28 mouse cellular contexts compared by ENCODE assay signal in the genomic region with DNA sequence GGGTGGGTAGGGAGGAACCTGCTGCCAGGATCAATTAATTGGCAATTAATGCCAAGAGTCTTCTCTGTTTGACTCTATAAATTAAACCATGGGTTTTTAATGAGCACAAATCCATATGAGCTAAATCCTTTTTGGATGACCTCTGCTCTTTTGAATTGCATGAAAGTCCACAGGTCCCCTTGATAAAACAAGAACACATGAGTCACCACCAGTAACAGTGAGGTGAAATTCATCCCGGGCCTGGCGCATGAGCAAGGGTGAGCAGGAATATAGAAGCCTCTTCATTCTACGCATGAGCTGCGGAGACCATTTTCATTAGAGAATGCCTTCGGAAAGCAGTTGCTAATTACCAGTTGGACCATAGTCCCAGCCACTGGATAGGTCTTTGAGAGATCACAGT. TPM values are rescaled to one million over a fixed set of nuclear protein-coding genes. Genes with fewer than 3 reads are reported as not detected.
DNase-seq lines count a peak whose midpoint lies in the region; ATAC-seq and TF ChIP-seq lines count a peak whose summit lies in the region.
"Had no signal": no experiment of that assay in that cellular context is flagged by ENCODE, and none has a peak within 500 bp of the region (broad histone marks: within the 10 kb centered on the region; RNA-seq: fewer than 3 reads in every experiment).

No protein-coding gene starts in this region.

- H3K9me3 ChIP-seq in intestine, embryonic 15.5 days: no peaks in the 10 kb centered on the region
- H3K9me3 ChIP-seq in intestine, embryonic 16.5 days (ENCODE audit: control insufficient read depth, low read length): no peaks in the 10 kb centered on the region
- H3K9me3 ChIP-seq in intestine, postnatal 0 days (ENCODE audit: control insufficient read depth): no peaks in the 10 kb centered on the region
- no peaks in the 10 kb centered on the region for H3K9me3 ChIP-seq in forebrain, embryonic 12.5 days
- H3K9me3 ChIP-seq: G1E had no signal

- no peak overlapping the region for H3K4me2 ChIP-seq in intestine, embryonic 15.5 days (replicated peaks)
- H3K4me2 ChIP-seq in intestine, embryonic 16.5 days (ENCODE audit: low read depth, low read length): no peak overlapping the region
- H3K4me2 ChIP-seq in intestine, postnatal 0 days (replicated peaks; ENCODE audit: low read depth): no peak overlapping the region
- H3K4me2 ChIP-seq in forebrain, embryonic 12.5 days: no peak overlapping the region

- no peaks in the 10 kb centered on the region for H3K27me3 ChIP-seq in intestine, embryonic 15.5 days (replicated peaks)
- no peaks in the 10 kb centered on the region for H3K27me3 ChIP-seq in intestine, embryonic 16.5 days (replicated peaks; ENCODE audit: control insufficient read depth, insufficient read depth, low read length)
- no peaks in the 10 kb centered on the region for H3K27me3 ChIP-seq in intestine, postnatal 0 days (replicated peaks; ENCODE audit: control insufficient read depth, insufficient read depth, low read length)
- no peaks in the 10 kb centered on the region for H3K27me3 ChIP-seq in small intestine, adult 2 months (ENCODE audit: control insufficient read depth, insufficient read depth, low read length)
- H3K27me3 ChIP-seq in forebrain, embryonic 12.5 days: no peaks in the 10 kb centered on the region
- H3K27me3 ChIP-seq: Patski had no signal

- no peak for DNase-seq in cerebellum, postnatal 10 days
- DNase-seq in gastrocnemius, postnatal 10 days: no peak
- DNase-seq in spleen, adult 12 weeks (ENCODE audit: low spot score): no peak
- DNase-seq: adrenal gland, adult 2 months; adrenal gland, adult 8-10 months; adrenal gland, postnatal 10 days; adrenal gland, postnatal 14 days; adrenal gland, postnatal 25 days; adrenal gland, postnatal 36 days; B cell, adult 2 months; cerebellum, adult 11 months; cerebellum, adult 11-12 months had no signal

- no peak overlapping the region for H3K9ac ChIP-seq in intestine, embryonic 15.5 days
- no peak overlapping the region for H3K9ac ChIP-seq in intestine, embryonic 16.5 days (ENCODE audit: low read depth, low read length)
- no peak overlapping the region for H3K9ac ChIP-seq in intestine, postnatal 0 days (ENCODE audit: low read depth, low read length)
- no peak overlapping the region for H3K9ac ChIP-seq in forebrain, embryonic 12.5 days

- H3K36me3 ChIP-seq in intestine, embryonic 15.5 days: no peaks in the 10 kb centered on the region
- H3K36me3 ChIP-seq in intestine, embryonic 16.5 days (ENCODE audit: control insufficient read depth, insufficient read depth, low read length): no peaks in the 10 kb centered on the region
- no peaks in the 10 kb centered on the region for H3K36me3 ChIP-seq in intestine, postnatal 0 days (ENCODE audit: control insufficient read depth, insufficient read depth)
- no peaks in the 10 kb centered on the region for H3K36me3 ChIP-seq in small intestine, adult 2 months (ENCODE audit: control insufficient read depth, insufficient read depth, low read length)
- no peaks in the 10 kb centered on the region for H3K36me3 ChIP-seq in forebrain, embryonic 12.5 days (replicated peaks)
- H3K36me3 ChIP-seq: G1E had no signal

- 81% methylated on average over 5 of the region's 5 CpGs for WGBS in intestine, embryonic 15.5 days
- 82% methylated on average over 5 of the region's 5 CpGs for WGBS in intestine, embryonic 16.5 days
- 58% methylated on average over 5 of the region's 5 CpGs for WGBS in intestine, postnatal 0 days
- WGBS in small intestine, adult 2 months: 58% methylated on average over 5 of the region's 5 CpGs
- WGBS in forebrain, embryonic 12.5 days: 88% methylated on average over 5 of the region's 5 CpGs

- TF ChIP-seq POLR2A in small intestine, adult 2 months (IDR thresholded peaks at IDR 0.05; ENCODE audit: low read depth, low read length): no peak

- peak; percentile 59 for ATAC-seq in intestine, embryonic 15.5 days
- ATAC-seq in intestine, embryonic 16.5 days: peak; percentile 50
- peak; percentile 63 for ATAC-seq in intestine, postnatal 0 days
- ATAC-seq in forebrain, embryonic 12.5 days (ENCODE audit: low FRiP score): no peak
- ATAC-seq: activated CD4-positive, CD25-positive, alpha-beta regulatory T cell, adult 4 months; CD4-positive, CD25-positive, alpha-beta regulatory T cell, adult 4 months; Patski had no signal

- H3K4me1 ChIP-seq in intestine, embryonic 15.5 days (replicated peaks): no peaks in the 10 kb centered on the region
- H3K4me1 ChIP-seq in intestine, embryonic 16.5 days (ENCODE audit: control insufficient read depth, insufficient read depth, low read length): no peaks in the 10 kb centered on the region
- H3K4me1 ChIP-seq in intestine, postnatal 0 days (replicated peaks; ENCODE audit: control insufficient read depth, insufficient read depth, low read length): no peaks in the 10 kb centered on the region
- H3K4me1 ChIP-seq in small intestine, adult 2 months (ENCODE audit: control insufficient read depth, insufficient read depth, insufficient read length, low read length): peaks cover 11% of the 10 kb centered on the region; the same call in 1 of the 2 replicates
- no peaks in the 10 kb centered on the region for H3K4me1 ChIP-seq in forebrain, embryonic 12.5 days

- no peak overlapping the region for H3K4me3 ChIP-seq in intestine, embryonic 15.5 days (replicated peaks)
- H3K4me3 ChIP-seq in intestine, embryonic 16.5 days (ENCODE audit: low read length): no peak overlapping the region
- H3K4me3 ChIP-seq in intestine, postnatal 0 days (ENCODE audit: low read depth, low read length): no peak overlapping the region
- no peak overlapping the region for H3K4me3 ChIP-seq in small intestine, adult 2 months (ENCODE audit: low read depth, low read length)
- H3K4me3 ChIP-seq in forebrain, embryonic 12.5 days (replicated peaks): no peak overlapping the region

- TF ChIP-seq CTCF in intestine, postnatal 0 days (IDR thresholded peaks at IDR 0.05; ENCODE audit: low read depth): no peak
- no peak for TF ChIP-seq CTCF in small intestine, adult 2 months (IDR thresholded peaks at IDR 0.05; ENCODE audit: extremely low read depth, insufficient read length, insufficient replicate concordance, low read depth, low read length)

- H3K27ac ChIP-seq in intestine, embryonic 15.5 days: no peak overlapping the region
- no peak overlapping the region for H3K27ac ChIP-seq in intestine, embryonic 16.5 days (ENCODE audit: low read length)
- peak overlapping the region; percentile 46 for H3K27ac ChIP-seq in intestine, postnatal 0 days (ENCODE audit: low read depth, low read length)
- peak overlapping the region; percentile 81 for H3K27ac ChIP-seq in small intestine, adult 2 months (ENCODE audit: insufficient read depth, low read depth, low read length)
- H3K27ac ChIP-seq in forebrain, embryonic 12.5 days: no peak overlapping the region

RNA-seq across cellular contexts. Expression of a gene that starts 11.3 kb away (rescaled TPM):
- polyA plus RNA-seq in intestine, embryonic 15.5 days (2015; fragmentation: Nextera tagmentation; extraction: Ambion mirVana): 26.1 and 32.5 TPM in 2 replicates
- 32.2 and 32.7 TPM in 2 replicates for polyA plus RNA-seq in intestine, embryonic 16.5 days (2015; fragmentation: Nextera tagmentation; extraction: Ambion mirVana)
- polyA plus RNA-seq in intestine, postnatal 0 days (2015; fragmentation: Nextera tagmentation; extraction: Ambion mirVana): 13.0 TPM in 2 replicates
- polyA plus RNA-seq in small intestine, adult 2 months (2012; rRNA removed): 9.4 and 29.1 TPM in 2 replicates
- 10 to 100 TPM in 1 of 2 experiments, 1 to 10 TPM in 1; 8.6 to 11.2 TPM for total RNA-seq in gastrocnemius, postnatal 10 days (2021)
- 63.8 and 66.8 TPM in 2 replicates for polyA plus RNA-seq in forebrain, embryonic 12.5 days (2016; fragmentation: Nextera tagmentation; extraction: Ambion mirVana)
- total RNA-seq: CH12.LX, G1E, MEL had no signal
- polyA plus RNA-seq: G1E had no signal

RNA-seq across cellular contexts. Expression of a gene that starts 23.2 kb away (rescaled TPM):
- 16.9 and 19.1 TPM in 2 replicates for polyA plus RNA-seq in intestine, embryonic 15.5 days (2015; fragmentation: Nextera tagmentation; extraction: Ambion mirVana)
- polyA plus RNA-seq in intestine, embryonic 16.5 days (2015; fragmentation: Nextera tagmentation; extraction: Ambion mirVana): 17.9 and 22.0 TPM in 2 replicates
- 21.6 and 21.9 TPM in 2 replicates for polyA plus RNA-seq in intestine, postnatal 0 days (2015; fragmentation: Nextera tagmentation; extraction: Ambion mirVana)
- polyA plus RNA-seq in small intestine, adult 2 months (2012; rRNA removed): 9.5 and 20.7 TPM in 2 replicates
- 1 to 10 TPM in 1 of 2 experiments, under 1 TPM in 1; 0.84 to 1.0 TPM for total RNA-seq in gastrocnemius, postnatal 10 days (2021)
- polyA plus RNA-seq in forebrain, embryonic 12.5 days (2016; fragmentation: Nextera tagmentation; extraction: Ambion mirVana): 10.7 and 12.0 TPM in 2 replicates
- total RNA-seq: MEL had no signal
- polyA plus RNA-seq: activated CD4-positive, CD25-positive, alpha-beta regulatory T cell, adult 4 months; C2C12; CD4-positive, CD25-positive, alpha-beta regulatory T cell, adult 4 months; G1E had no signal

RNA-seq across cellular contexts. Expression of a gene that starts 24.7 kb away (rescaled TPM):
- 173 and 186 TPM in 2 replicates for polyA plus RNA-seq in intestine, embryonic 15.5 days (2015; fragmentation: Nextera tagmentation; extraction: Ambion mirVana)
- polyA plus RNA-seq in intestine, embryonic 16.5 days (2015; fragmentation: Nextera tagmentation; extraction: Ambion mirVana): 168 and 171 TPM in 2 replicates
- 157 and 172 TPM in 2 replicates for polyA plus RNA-seq in intestine, postnatal 0 days (2015; fragmentation: Nextera tagmentation; extraction: Ambion mirVana)
- polyA plus RNA-seq in small intestine, adult 2 months (2012; rRNA removed): 6.6 and 11.3 TPM in 2 replicates
- 10 to 100 TPM; 51.5 to 56.1 TPM for total RNA-seq in gastrocnemius, postnatal 10 days (2021)
- polyA plus RNA-seq in forebrain, embryonic 12.5 days (2016; fragmentation: Nextera tagmentation; extraction: Ambion mirVana): 225 and 230 TPM in 2 replicates
- total RNA-seq: G1E had no signal
- polyA plus RNA-seq: activated CD4-positive, CD25-positive, alpha-beta regulatory T cell, adult 4 months; G1E had no signal

RNA-seq across cellular contexts. Expression of a gene that starts 43.3 kb away (rescaled TPM):
- 164 and 180 TPM in 2 replicates for polyA plus RNA-seq in intestine, embryonic 15.5 days (2015; fragmentation: Nextera tagmentation; extraction: Ambion mirVana)
- 274 and 322 TPM in 2 replicates for polyA plus RNA-seq in intestine, embryonic 16.5 days (2015; fragmentation: Nextera tagmentation; extraction: Ambion mirVana)
- polyA plus RNA-seq in intestine, postnatal 0 days (2015; fragmentation: Nextera tagmentation; extraction: Ambion mirVana): 475 and 488 TPM in 2 replicates
- 127 and 351 TPM in 2 replicates for polyA plus RNA-seq in small intestine, adult 2 months (2012; rRNA removed)
- not detected for total RNA-seq in gastrocnemius, postnatal 10 days (2021)
- not detected in 2 replicates for polyA plus RNA-seq in forebrain, embryonic 12.5 days (2016; fragmentation: Nextera tagmentation; extraction: Ambion mirVana)
- total RNA-seq: adrenal gland, adult 18-20 months; adrenal gland, adult 2 months; adrenal gland, adult 8-10 months; adrenal gland, postnatal 10 days; adrenal gland, postnatal 14 days; adrenal gland, postnatal 25 days; adrenal gland, postnatal 36 days; adrenal gland, postnatal 4 days; CH12.LX; ES-E14; G1E had no signal
- polyA plus RNA-seq: activated CD4-positive, CD25-positive, alpha-beta regulatory T cell, adult 4 months; adrenal gland, adult 2 months; brain, embryonic 14.5 days; C2C12; CD4-positive, CD25-positive, alpha-beta regulatory T cell, adult 4 months; G1E; Patski had no signal

RNA-seq across cellular contexts. Expression of a gene that starts 48.7 kb away (rescaled TPM):
- polyA plus RNA-seq in intestine, embryonic 15.5 days (2015; fragmentation: Nextera tagmentation; extraction: Ambion mirVana): 153 and 154 TPM in 2 replicates
- 160 and 183 TPM in 2 replicates for polyA plus RNA-seq in intestine, embryonic 16.5 days (2015; fragmentation: Nextera tagmentation; extraction: Ambion mirVana)
- 53.9 and 60.7 TPM in 2 replicates for polyA plus RNA-seq in intestine, postnatal 0 days (2015; fragmentation: Nextera tagmentation; extraction: Ambion mirVana)
- polyA plus RNA-seq in small intestine, adult 2 months (2012; rRNA removed): 159 and 411 TPM in 2 replicates
- total RNA-seq in gastrocnemius, postnatal 10 days (2021): not detected
- not detected in 2 replicates for polyA plus RNA-seq in forebrain, embryonic 12.5 days (2016; fragmentation: Nextera tagmentation; extraction: Ambion mirVana)
- total RNA-seq: adrenal gland, adult 2 months; adrenal gland, postnatal 25 days; adrenal gland, postnatal 36 days; CH12.LX; ES-E14; G1E; MEL had no signal
- polyA plus RNA-seq: activated CD4-positive, CD25-positive, alpha-beta regulatory T cell, adult 4 months; brain, embryonic 14.5 days; C2C12; CD4-positive, CD25-positive, alpha-beta regulatory T cell, adult 4 months; G1E; Patski had no signal

Comparison
In these comparisons a context has a peak if more than half of its experiments do, and no peak if none do; other contexts are left out.
1. H3K27ac ChIP-seq: peak in intestine, postnatal 0 days (single experiment) and small intestine, adult 2 months (single experiment); none in intestine, embryonic 15.5 days (single experiment), intestine, embryonic 16.5 days (single experiment) and forebrain, embryonic 12.5 days (single experiment).
2. RNA of a gene that starts 24.7 kb away (polyA plus RNA-seq): 225 to 230 TPM in forebrain, embryonic 12.5 days, 173 to 186 TPM in intestine, embryonic 15.5 days, 157 to 172 TPM in intestine, postnatal 0 days and 168 to 171 TPM in intestine, embryonic 16.5 days; 6.6 to 11.3 TPM in small intestine, adult 2 months; every median in the first group is over 10 times any median in the second.